Comparison of ENCODE assay signal across 8 mouse cellular contexts in genomic region chr13:30259912-30260560, GRCm38 (mm10).
DNase-seq lines count a peak whose midpoint lies in the region; ATAC-seq and TF ChIP-seq lines count a peak whose summit lies in the region.

No protein-coding gene starts in this region.

- H3K9me3 ChIP-seq in forebrain, embryonic 12.5 days = no peaks in the 10 kb centered on the region
- H3K9me3 ChIP-seq in lung, postnatal 0 days (ENCODE audit: low read length) = no peaks in the 10 kb centered on the region

- peak; percentile 91 for TF ChIP-seq CTCF in layer of hippocampus, adult 2 months (conservative IDR thresholded peaks at IDR 0.05)
- TF ChIP-seq CTCF in lung, postnatal 0 days (IDR thresholded peaks at IDR 0.05) = peak; percentile 94

- ATAC-seq in forebrain, embryonic 12.5 days (ENCODE audit: low FRiP score) = peak; percentile 71; the same call in 1 of the 2 replicates
- ATAC-seq in lung, postnatal 0 days = peak; percentile 77

- H3K27ac ChIP-seq in forebrain, embryonic 12.5 days = no peak overlapping the region
- H3K27ac ChIP-seq in layer of hippocampus, adult 2 months = no peak overlapping the region
- no peak overlapping the region for H3K27ac ChIP-seq in lung, postnatal 0 days (ENCODE audit: low read length)

- no peak overlapping the region for H3K9ac ChIP-seq in forebrain, embryonic 12.5 days
- H3K9ac ChIP-seq in lung, postnatal 0 days (replicated peaks; ENCODE audit: low read depth) = no peak overlapping the region

- H3K4me3 ChIP-seq in forebrain, embryonic 12.5 days (replicated peaks) = no peak overlapping the region
- H3K4me3 ChIP-seq in layer of hippocampus, adult 2 months = no peak overlapping the region
- H3K4me3 ChIP-seq in lung, postnatal 0 days (ENCODE audit: low read depth, low read length) = no peak overlapping the region

- WGBS in forebrain, embryonic 12.5 days = 13% methylated on average over 8 of the region's 8 CpGs
- 10% methylated on average over 8 of the region's 8 CpGs for WGBS in lung, postnatal 0 days

- no peak for TF ChIP-seq EP300 in lung, postnatal 0 days (IDR thresholded peaks at IDR 0.05)

- peak; percentile 47 for DNase-seq in MEL-GATA-1-ER (ENCODE audit: extremely low read depth, low read depth)
- peak; percentile 44 for DNase-seq in c-Kit-positive CD71-positive TER-119-negative erythroid progenitor cells, embryonic 14.5 days (ENCODE audit: low read depth)
- DNase-seq in heart, postnatal 4 days = peak; percentile 83
- peak; percentile 56 to 77 for DNase-seq in layer of hippocampus, adult 2 months (ENCODE audit: low spot score in 2 of 2)
- DNase-seq in lung, postnatal 0 days (ENCODE audit: low spot score) = peak; percentile 91
- DNase-seq in retina, embryonic 14.5 days (ENCODE audit: low spot score) = peak; percentile 96
- peak; percentile 64 to 68 for DNase-seq in thymus, postnatal 36 days

- no peaks in the 10 kb centered on the region for H3K27me3 ChIP-seq in forebrain, embryonic 12.5 days
- no peaks in the 10 kb centered on the region for H3K27me3 ChIP-seq in lung, postnatal 0 days (replicated peaks; ENCODE audit: insufficient read depth, low read length)

- H3K4me2 ChIP-seq in forebrain, embryonic 12.5 days = no peak overlapping the region
- no peak overlapping the region for H3K4me2 ChIP-seq in lung, postnatal 0 days (replicated peaks; ENCODE audit: low read depth, low read length)

- H3K36me3 ChIP-seq in forebrain, embryonic 12.5 days (replicated peaks) = no peaks in the 10 kb centered on the region
- H3K36me3 ChIP-seq in lung, postnatal 0 days (ENCODE audit: insufficient read depth, low read length) = no peaks in the 10 kb centered on the region

- H3K4me1 ChIP-seq in forebrain, embryonic 12.5 days = no peaks in the 10 kb centered on the region; the same call in 1 of the 2 replicates
- H3K4me1 ChIP-seq in lung, postnatal 0 days (ENCODE audit: insufficient read depth, low read depth, low read length) = no peaks in the 10 kb centered on the region

Comparison
In these comparisons a context has a peak if more than half of its experiments do, and no peak if none do; other contexts are left out.
1. DNase-seq: peak in every context shown above with its lines; median percentile 96 in retina, embryonic 14.5 days; 91 in lung, postnatal 0 days; 83 in heart, postnatal 4 days; 66 in layer of hippocampus, adult 2 months; 66 in thymus, postnatal 36 days; 47 in MEL-GATA-1-ER; 44 in c-Kit-positive CD71-positive TER-119-negative erythroid progenitor cells, embryonic 14.5 days.